Mouse (Mus musculus) layer of hippocampus, adult 2 months (tissue): ENCODE data around the gene Ctdspl. TPM values are rescaled to one million over a fixed set of nuclear protein-coding genes. Genes with fewer than 3 reads are reported as not detected.

Experiments used
- DNase-seq, 2 experiments: peaks; one replicate each; pipeline ENCODE4 v3.0.0; 2022; ENCODE audit warnings: low spot score in 2 of 2
- H3K27ac ChIP-seq: fragments of 200-600 bp; 2 replicates; pipeline ENCODE4 v1.8.1; 2022
- H3K4me3 ChIP-seq: fragments of 200-600 bp; 2 replicates; pipeline ENCODE4 v1.8.1; 2022; ENCODE audit warnings: mild to moderate bottlenecking
- CTCF ChIP-seq: fragments of 200-600 bp; conservative IDR thresholded peaks from 2 replicates; pipeline ENCODE4 v1.8.1; 2022; ENCODE audit warnings: antibody characterized with exemption, mild to moderate bottlenecking, moderate library complexity
- total RNA-seq, 2 experiments: library from RNA; stranded (reverse); gene quantifications; 2 replicates each; pipeline ENCODE4 v1.2.3; 2021

Ctdspl gene
- total RNA-seq, 2 experiments from 2014 or later, result 23.9 to 28.0 TPM

DNA sequence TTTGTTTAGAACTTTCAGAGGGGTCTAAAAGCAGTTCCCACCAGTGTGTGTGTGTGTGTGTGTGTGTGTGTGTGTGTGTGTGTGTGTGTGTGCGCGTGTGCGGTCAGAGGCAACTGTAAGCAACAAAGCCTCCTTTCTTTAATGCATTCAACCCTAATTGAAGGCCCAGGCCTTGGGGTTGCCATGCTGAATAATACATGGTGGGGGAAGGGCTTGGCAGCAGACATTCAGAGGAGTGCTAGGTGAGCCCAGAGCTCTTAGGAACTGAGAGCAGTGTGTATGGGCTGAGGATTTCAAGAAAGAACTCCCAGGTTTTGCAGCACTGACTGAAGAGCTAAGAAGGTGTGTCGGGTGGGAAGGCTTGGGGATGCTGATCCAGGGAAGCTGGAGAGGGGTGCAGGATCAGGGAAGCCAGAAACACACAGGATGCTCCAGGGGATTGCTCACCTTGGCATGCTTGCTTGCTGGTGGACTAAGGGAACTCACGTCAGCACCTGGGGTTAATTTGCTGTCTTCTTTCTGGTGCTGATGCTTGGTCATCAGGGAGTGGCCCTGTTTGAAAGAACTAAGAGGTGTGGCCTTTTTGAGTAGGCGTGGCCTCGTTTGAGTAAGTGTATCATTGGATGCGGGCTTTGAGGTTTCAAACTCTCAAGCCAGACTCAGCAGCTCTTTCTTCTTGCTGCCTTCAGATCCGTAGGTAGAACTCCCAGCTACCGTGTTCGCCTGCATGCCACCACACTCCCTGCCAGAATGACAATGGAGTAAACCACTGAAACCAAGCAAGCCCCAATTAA lies 62.7 kb downstream of the Ctdspl start:
- H3K4me3 ChIP-seq, result no peak overlapping the region
- no peak for DNase-seq
- TF ChIP-seq CTCF, result no peak
- peak overlapping the region; percentile 15; the same call in 1 of the 2 replicates for H3K27ac ChIP-seq

DNA sequence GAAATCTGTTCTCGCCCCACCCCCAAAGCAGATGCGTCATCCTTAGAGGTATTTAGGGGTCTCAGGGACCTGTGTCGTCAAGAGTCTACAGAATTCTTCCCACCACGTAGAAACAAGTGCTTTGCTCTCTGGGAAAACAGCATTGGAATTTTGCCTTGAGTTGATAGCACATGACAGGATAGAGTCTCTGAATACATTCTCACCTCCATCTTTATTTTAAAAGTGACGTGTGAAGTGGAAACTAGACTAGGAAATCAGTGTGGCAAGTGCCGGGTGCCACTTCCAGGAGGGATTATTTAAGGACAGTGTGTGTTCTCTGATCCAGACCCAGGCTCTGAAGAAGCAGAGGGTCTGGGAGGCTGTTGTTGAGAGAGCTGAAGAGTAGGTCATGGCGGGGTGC lies 64.2 kb downstream of the Ctdspl start:
- no peak overlapping the region for H3K4me3 ChIP-seq
- no peak for TF ChIP-seq CTCF
- H3K27ac ChIP-seq, result peak overlapping the region; percentile 79; the same call in 1 of the 2 replicates
- DNase-seq, result no peak

DNA sequence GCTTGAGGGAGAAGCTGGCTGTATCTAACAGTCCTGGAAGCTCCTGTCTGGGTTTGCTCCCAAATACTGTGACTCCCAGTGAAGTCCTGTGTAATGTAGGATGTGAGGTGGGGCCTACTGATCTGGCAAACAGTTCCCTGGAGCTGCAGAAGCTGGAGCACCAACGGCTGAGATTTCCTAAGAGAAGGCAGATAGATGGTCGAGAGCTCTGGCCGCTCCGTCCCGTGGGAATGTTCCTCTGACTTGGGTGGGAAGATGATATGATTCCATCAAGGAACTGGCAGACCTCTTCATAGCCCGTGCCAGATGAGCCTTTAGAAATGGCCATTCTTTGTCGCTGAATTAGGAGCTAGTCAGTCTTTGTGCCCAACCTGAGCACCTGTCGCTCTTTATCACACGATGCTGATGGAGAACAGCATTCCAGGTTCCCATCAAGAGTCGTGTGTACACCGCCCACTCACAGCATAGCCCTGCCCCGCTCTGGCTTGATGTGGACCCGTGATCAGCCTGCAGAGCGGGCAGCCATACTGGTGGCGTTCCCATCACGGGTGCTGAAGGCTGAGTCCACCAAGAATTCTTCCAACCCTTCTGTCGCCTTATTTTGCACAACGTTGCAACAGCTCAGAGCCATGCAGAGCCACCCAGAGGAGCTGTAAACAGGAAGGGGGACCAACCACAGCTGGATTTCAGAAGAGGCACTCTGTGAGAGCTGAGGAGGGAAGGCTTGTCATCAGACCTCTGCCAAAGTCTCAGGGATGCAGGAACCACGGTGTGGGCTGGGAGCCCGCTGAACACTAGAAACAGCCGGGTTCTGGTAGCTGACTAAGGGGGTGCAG lies 65.7 kb downstream of the Ctdspl start:
- TF ChIP-seq CTCF, result no peak
- Histone ChIP-seq H3K4me3 (no peak overlapping the region), H3K27ac (peak overlapping the region; percentile 79)
- no peak for DNase-seq

DNA sequence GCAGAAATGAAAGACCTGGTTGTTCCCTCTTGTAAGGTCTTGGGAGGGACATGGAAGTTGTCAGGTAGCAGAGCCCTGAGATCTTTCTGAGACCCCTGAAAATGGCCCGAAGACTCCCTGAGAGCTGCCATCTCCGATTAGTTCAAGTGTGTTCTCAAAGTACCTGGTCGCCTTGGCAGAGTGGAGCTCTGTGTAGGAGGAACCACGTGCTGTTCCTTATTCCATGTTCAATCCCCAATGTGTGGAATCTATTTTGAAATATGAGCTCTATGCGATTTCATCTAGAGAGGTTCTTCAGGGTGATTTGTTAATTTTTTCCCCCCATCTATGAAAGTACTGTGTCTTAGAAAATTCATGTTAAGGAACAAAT lies 66.3 kb downstream of the Ctdspl start:
- no peak overlapping the region for H3K4me3 ChIP-seq
- DNase-seq, result no peak
- H3K27ac ChIP-seq, result peak overlapping the region; percentile 79
- TF ChIP-seq CTCF, result no peak

DNA sequence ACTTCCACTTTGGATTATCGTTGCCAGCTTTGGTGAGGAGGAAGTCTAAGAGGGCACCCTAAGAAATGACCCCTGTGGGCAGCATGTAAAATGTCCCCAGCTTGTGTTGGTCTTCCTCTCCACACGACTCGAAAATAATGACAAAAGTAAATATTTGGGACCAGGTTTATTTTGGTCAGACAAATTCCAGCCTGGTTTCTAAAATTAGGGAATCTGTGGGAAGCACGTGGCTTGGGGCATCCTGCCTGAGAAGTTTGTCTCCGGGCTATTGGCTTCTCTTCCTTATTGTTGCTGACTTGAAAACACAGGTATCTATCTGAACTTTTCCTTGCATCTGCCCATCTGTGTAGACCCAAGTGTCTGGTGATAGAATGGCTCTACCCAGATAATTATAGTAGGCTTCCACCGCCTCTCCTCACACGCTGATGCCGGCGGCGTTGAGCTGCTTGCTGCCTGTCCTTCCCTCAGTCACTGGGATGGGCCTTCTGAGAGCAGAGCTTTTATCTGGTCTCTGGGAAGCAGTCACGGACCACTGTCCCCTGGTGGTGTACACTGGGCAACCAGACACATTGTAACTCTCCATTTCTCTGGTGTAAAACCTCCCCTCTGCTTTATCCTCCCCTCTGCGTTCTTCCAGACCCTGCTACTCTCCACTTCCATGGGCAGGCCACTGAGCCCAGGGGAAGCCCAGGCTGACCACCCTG lies 68.4 kb downstream of the Ctdspl start:
- peak overlapping the region; percentile 76 for H3K27ac ChIP-seq
- TF ChIP-seq CTCF, result peak; percentile 29
- no peak for DNase-seq
- no peak overlapping the region for H3K4me3 ChIP-seq

DNA sequence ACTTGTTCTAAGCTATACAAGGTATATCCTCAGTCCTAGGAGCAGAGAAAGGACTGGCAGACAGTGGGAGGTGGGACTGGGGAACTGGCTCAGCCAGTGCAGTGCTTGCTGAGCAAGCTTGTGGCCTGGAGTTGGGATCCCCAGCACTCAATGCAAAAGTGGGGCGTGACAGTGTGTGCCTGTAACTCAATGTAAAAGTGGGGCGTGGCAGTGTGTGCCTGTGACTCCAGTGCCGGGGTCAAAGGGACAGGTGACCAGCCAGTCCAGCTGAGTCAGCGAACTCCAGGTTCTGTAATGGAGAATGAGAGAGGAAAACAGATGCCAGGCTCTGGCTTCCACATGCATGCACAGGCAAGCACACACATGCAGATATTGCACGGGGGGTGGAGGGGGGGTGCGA lies 69.3 kb downstream of the Ctdspl start:
- Histone ChIP-seq H3K27ac (peak overlapping the region; percentile 76), H3K4me3 (no peak overlapping the region)
- TF ChIP-seq CTCF, result no peak
- no peak for DNase-seq

DNA sequence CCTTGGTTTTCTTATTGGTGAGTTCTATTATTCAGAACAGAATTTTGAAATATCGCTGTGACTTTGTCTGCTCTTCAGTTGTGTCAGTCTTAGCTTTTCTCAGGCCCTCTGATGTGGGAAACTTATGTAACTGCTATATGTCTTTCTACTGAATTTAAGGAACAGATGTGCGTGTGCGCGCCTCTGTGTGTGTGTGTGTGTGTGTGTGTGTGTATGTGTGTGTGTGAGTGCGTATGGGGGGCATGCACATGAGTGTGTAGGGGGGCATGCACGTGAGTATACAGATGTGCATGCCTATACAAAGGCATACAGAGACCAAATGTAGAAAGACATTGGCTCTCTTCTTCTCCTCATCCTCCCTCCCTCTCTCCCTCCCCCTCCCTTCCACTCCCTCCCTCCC lies 71.0 kb downstream of the Ctdspl start:
- no peak for TF ChIP-seq CTCF
- Histone ChIP-seq H3K27ac (no peak overlapping the region), H3K4me3 (no peak overlapping the region)
- DNase-seq, result no peak

DNA sequence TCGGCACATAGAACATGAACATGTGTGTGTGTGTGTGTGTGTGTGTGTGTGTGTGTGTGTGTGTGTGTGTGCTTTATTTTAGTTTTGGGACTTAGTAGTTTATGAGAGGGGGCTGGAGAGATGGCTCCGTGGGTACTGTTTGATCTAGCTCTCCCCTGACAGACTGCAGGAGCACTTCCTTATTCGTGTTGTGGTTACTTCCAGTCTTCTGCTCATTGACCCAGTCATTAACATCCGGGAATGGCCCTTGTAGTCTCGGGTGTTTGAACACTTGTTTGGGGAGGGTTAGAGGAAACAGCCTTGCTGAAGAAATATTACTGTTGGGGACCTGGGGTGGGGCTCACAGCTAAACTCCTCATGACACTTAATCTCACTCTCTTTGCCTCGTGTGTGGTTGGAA lies 73.9 kb downstream of the Ctdspl start:
- Histone ChIP-seq H3K4me3 (no peak overlapping the region), H3K27ac (no peak overlapping the region)
- DNase-seq, result no peak
- TF ChIP-seq CTCF, result no peak

DNA sequence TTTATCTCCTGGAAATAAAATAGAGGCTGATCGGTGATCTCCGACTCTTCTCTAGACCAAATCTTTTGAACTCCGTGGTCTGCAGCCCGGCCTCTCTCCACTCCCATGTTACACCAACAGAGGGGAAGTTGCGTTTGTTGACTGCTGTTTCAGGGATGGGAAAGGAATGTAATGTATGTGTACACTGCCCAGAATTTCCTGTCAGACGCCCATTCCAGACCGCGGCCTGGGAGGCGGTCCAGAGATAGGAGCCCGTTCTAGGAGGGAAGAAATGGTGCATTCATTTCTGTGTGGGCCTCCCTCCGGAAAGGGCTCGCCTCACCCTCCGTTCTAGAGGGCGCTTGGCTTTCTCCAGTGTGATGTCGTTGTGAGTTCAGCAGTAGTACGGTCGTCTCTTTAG lies 76.0 kb downstream of the Ctdspl start:
- no peak for DNase-seq
- no peak for TF ChIP-seq CTCF
- Histone ChIP-seq H3K4me3 (no peak overlapping the region), H3K27ac (no peak overlapping the region)

DNA sequence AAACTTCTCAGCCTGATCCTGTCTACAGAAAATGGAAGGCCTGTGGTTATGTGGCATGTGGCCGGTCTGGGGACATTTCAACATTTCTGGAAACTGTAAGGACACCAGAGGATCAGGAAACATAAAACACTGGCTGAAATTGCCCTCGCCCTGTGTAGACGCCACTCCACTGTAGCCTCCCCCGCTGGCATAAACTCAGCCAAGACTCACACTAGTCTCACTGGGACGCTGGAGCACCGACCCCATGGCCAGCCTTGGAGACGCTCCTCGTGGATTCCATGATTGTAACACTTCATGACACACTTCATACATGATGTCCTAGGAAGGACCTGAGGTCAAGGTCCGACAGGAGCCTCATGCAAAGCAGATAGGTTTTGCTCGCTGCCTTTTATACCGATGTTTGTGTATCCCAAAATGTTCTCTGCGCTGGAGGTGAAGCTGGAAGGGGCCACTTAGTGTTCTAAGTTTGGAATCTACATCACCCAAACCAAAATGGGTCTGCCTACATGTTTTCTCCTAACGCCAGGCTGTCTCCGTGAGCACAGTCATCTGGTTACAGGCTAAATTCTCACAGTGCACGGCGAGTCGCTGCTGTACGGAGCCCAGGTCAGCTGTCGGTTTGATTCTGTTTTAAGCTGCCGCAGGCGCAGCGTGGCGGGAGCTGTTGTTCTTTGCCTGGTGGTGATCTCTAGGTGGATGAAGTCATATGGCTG lies 77.9 kb downstream of the Ctdspl start:
- no peak for TF ChIP-seq CTCF
- H3K27ac ChIP-seq, result peak overlapping the region; percentile 80
- H3K4me3 ChIP-seq, result peak overlapping the region; percentile 8
- peak in 1 of 2 experiments; percentile 43 for DNase-seq

DNA sequence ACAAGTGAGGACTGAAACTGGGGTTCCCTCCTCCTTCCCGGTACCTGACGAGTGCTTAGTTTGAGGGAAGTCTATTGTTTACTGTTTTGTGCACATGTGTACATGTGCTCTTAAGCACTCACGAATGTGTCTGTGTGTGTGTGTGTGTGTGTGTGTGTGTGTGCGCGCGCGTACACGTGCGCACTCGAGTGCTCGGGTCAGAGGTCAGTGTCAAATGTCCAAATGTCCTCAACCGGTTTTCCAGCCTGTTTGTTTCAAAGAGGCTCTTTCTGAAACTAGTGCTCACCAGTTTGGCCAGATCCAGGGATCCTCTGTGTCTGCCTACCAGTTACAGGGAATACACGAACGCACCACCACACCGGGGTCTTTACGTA lies 78.4 kb downstream of the Ctdspl start:
- TF ChIP-seq CTCF, result no peak
- peak overlapping the region; percentile 80 for H3K27ac ChIP-seq
- no peak for DNase-seq
- peak overlapping the region; percentile 8 for H3K4me3 ChIP-seq

DNA sequence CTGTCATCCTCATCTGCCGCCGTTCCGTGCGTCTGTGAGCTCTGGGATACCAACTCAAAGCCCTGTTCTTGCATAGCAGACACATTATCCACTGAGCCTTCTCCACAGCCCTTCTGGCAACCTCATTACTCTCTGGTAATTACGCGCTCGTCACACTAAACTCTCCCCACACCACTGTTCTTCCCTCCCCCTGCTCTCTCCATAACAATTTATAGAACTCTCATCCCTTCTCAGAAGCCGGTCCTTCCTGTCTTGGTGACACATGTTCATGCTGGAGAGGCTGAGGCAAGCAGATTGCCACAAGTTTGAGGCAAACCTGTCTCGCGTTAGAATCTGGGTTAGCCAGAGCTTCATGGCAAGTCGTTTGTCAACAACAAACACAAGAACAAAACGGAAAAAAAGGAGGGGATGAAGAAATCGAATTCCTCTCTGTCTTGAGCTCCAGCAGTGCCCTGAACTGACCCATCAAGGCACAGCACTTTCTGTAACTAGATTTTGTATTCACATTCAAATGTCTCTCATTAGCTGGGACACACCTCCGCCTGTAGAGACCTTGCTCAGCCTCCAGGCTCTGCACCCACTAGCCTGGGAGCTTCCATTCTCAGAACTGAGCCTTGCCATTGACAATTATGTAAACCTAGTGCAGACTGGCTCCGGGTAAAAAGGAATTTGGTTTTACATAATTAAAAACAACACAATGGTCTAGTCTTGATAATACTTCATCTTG lies 79.2 kb downstream of the Ctdspl start:
- Histone ChIP-seq H3K4me3 (no peak overlapping the region), H3K27ac (peak overlapping the region; percentile 80)
- DNase-seq, result no peak
- no peak for TF ChIP-seq CTCF
